Mouse (Mus musculus) c-Kit-negative CD71-positive TER-119-positive erythroid progenitor cells, embryonic 14.5 days (primary cell): ENCODE measurements around the gene Dyrk1a.

Experiments used
- DNase-seq: peaks from one replicate; pipeline ENCODE4 v3.0.0-alpha.2; 2013; ENCODE audit warnings: low read depth, low spot score

Gene Dyrk1a

GRCm38 (mm10) chr16:94559282-94559681 lies 10.5 kb upstream of the Dyrk1a start:
- DNase-seq, result no peak

DNA sequence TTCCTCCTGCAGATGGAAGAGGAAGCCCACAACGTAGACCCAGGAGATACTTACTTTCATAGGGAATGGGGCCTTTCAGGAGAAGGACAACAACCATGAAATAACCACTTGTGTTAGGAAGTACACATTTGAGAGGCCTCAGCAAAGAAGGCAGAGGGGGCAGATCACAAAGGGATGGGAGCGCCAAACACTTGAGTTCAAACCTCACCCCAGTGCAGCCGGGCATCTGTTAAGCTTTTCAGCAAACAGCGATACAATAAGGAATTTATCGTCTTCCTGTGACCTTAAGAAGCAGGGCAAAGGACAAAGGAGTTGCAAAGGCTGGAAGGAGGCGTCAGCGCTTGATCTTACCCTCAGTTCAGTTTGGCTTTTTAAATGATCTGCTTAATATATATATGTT lies 10.0 kb upstream of the Dyrk1a start:
- no peak for DNase-seq

GRCm38 (mm10) chr16:94560618-94561017 lies 9.2 kb upstream of the Dyrk1a start:
- no peak for DNase-seq

DNA sequence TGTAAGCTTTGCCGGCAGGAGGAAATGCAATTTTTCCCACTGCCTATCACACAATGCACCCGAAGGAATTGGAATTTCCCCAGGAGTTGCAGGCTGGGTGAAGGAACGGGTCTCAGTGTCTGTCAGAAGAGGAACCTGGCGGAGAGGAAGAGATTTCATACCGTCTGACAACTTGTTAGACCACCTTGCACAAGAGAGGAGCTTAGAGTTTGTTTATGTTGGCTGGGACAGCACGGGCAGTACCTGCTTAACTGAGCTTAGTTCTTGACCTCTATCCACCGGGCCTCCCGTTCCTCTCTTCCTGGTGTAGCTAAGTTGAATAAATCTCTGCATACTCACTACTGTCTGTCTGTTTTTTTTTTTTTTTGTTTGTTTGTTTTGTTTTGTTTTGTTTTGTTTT lies 3.7 kb upstream of the Dyrk1a start:
- DNase-seq, result no peak

DNA sequence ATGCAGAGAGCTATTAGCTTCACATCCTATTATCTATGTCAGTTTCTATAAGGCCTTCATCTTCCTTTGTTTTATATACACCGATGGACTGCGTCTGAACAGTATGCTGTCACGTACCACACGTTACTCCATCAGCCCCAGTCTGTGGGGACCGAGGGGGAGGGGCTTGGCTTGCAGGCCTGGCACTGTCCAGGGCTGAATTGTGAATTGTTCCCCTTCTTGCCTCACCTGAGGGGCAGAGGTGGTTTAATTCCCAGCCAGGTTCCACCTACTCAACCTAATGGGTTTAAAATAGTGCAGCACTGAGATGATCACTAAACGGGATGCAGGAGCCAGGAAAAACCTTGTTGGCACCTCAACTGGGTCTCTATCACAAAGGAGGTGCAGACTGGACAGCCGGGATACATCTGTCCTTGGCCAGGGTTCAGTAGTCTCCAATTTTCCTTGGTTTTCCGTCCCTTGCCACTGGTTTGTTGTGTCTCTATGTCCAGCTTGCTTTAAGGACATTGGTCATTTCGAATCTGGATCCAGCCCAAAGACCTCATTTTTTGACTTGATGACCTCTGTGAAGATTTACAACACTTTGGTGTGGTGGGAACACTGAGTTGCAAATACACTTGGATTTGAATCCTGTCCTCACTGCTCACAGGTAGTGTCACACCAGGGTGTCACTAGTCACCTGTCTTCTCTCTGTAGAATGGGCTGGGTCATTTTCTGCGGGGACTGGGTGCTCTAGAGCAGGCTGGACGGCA lies 2.8 kb upstream of the Dyrk1a start:
- no peak for DNase-seq

DNA sequence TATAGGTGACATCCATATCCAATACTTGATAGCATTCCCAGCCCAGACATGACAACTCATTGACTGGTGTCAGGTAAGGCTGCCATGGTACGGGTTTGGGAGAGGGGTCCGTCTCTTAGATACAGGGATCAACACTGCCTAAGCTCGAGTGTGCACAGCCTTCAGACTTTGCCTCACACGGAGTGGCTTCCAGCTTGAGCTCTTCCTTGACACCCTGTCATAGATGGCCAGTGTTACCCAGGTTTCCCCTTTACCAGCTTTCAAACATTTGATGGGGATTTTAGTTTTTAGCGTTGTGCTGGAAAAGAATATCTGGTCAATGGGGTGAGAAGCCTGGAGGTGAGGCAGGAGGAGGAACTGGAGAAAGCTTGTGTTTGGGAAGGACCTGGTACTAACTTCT lies 2.1 kb upstream of the Dyrk1a start:
- no peak for DNase-seq

- DNase-seq, result peak; percentile 71
Measured at GRCm38 (mm10) chr16:94568335-94569228, 1.2 kb upstream of the Dyrk1a start.

DNA sequence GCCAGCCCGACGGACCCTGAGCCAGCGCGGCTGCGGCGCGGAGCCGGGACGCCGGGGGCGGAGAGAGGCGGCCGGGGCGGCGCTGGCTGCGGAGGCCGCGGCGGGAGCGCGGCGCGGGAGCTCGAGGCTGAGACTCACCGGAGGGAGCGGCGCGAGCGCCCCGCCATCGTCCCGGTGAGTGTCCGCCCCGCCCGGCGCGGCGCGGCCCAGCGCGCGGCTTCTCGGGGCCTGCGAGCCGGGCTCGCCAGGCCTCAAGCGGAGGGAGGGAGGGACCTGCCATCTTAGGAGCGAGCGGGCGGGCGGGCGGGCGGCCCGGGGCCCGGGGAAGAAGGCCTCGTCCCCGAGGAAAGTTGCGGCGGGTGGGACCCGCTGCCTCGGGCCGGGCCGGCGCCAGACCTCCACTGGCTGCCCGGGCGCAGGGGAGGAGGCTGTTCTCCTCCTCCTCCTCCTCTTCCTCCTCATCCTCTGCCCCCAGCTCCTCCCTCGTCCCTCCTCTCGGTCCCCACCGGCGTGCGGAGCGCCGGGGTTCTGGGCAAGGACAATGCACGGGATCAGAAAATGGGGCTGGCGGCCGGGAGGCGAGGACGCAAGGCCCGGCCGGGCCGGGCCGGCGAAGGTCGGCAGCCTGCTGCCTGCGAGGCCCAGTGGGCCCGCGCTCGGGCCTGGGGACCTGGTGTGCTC lies 691 bp downstream of the Dyrk1a start:
- peak; percentile 46 for DNase-seq

GRCm38 (mm10) chr16:94571111-94571993 lies 1.5 kb downstream of the Dyrk1a start:
- DNase-seq, result peak; percentile 49

GRCm38 (mm10) chr16:94572422-94572821 lies 2.6 kb downstream of the Dyrk1a start:
- no peak for DNase-seq

DNA sequence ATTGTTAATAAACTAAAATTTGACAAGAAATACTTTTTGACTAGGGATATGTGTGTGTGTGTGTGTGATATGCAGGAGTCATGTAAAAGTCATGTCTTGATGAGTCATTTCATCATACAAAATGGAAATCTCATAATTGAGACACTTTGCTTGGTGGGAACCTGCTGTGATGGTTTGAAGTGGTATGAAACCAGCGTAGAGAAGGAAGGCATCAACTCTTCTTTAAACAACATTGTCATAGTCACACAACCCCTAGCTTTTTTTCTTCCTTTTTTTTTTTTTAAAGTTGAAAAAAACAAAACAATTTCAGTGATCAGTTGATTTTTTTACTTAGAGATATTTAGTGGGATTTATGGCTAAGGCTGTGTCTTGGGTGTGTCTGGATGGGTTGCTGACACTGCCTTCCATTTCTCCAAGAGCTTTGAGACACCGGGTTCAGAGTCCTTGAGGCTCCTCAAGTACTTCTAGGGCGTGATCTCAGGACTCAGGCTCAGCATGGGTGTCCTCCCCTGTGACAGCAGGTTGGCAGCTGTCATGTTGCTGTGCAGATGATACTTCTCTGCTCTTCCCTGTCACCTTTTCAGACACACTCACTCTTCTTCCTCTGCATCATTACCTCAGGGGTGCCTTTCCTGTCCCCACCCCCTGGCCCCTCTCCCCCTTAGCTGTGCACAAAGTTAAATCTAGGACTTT lies 4.4 kb downstream of the Dyrk1a start:
- no peak for DNase-seq

DNA sequence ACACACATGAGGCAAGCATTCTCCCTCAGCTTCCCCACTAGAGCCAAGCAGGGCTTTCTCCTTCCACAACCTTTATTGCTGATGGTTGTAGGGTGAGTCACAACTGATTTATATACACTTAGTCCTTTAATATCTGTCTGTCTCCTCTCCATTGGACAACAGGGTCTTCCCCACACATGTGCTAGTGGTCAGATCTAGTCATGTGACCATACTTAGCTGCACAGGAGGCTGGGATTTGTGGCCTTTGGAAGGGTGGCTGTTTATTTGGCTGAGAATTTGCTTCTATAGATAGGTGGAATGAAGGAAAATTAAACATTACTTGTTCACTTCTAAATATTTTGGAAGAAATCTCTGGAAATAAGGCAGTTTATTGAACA lies 4.9 kb downstream of the Dyrk1a start:
- DNase-seq, result no peak

DNA sequence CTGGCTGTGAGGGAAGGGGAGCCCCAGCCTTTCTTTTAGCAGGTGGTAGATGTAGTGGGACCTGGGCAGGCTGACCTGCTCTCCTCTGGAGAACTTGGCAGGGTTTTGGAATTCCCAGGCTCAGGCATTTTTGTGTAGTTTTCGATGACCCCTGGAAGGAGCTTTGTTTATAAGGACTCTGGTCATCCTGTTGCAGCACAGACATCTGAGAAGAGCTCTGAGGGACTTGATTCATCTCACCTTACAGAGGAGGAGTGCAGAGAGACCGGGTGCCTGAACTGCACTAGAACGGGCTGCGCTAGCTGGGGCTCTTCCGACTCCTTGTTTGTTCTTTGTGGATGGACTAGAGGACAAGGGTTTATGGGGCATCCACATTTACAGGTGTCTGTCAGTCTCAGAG lies 5.9 kb downstream of the Dyrk1a start:
- no peak for DNase-seq

GRCm38 (mm10) chr16:94579348-94579747 lies 9.5 kb downstream of the Dyrk1a start:
- DNase-seq, result no peak

DNA sequence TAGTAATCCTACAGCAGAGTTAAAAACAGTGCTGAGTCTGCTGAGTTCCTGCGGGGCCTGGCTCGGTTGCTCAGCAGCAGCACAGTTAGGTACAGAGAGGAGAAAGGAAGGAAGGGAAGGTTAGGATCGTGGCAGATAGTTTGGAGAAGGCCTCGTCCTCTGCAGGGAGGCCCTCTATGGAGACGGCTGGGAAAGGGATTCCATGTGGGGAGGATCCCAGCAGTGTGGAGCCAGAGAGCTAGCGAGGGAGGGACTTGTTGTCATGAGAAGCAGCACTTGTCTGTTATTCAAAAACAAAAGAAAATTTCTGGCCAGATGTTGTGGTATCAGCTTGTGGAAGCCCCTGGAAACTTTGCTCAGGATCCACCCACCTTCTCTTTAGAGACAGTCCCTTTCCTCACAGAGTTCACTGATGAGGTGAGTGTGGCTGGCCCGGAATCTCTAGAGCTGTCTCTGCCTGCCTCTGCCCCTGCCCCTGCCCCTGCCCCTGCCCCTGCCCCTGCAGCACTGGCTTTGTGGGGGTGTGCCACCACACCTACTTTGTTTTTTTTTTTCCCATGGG lies 11.1 kb downstream of the Dyrk1a start:
- no peak for DNase-seq

- no peak for DNase-seq
Measured at GRCm38 (mm10) chr16:94586349-94586990, 16.7 kb downstream of the Dyrk1a start.

DNA sequence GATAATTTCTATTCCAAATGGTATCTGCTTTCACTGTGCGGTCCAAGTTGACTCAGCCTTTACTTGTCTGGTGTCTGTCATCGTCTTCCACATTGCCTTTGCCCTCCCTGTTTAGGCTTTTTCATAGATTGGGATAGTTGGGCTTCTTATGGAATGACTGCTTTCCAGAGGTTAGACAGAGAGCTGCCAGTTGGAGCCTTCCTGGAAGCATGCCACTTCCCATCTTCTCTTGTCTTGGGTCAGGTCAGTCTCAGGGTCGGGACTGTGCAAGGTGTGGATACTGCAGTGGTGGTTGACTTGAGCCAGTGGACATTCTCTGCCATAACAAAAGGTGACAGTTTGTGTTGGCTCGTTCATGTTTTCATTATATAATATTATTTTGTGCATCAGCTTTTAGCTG lies 17.7 kb downstream of the Dyrk1a start:
- no peak for DNase-seq

DNA sequence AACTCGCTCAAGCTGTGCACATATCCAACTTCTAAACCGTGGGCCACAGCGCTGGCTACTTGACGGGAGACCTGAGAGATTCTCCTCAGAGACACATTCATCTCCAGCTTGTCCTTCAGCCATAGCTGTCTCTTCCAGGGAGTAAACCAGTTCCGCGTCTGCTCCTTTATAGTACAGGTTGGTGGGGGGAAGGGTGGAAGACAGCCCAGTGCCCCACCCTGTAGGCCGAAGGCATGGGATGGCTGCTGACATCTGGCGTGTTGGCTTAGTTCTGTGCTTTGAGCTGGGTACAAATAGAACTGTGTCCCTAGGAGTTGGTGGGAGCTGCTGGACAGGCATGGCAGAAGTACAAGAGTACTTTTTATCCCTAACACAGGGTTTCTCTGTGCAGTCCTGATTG lies 18.4 kb downstream of the Dyrk1a start:
- no peak for DNase-seq

DNA sequence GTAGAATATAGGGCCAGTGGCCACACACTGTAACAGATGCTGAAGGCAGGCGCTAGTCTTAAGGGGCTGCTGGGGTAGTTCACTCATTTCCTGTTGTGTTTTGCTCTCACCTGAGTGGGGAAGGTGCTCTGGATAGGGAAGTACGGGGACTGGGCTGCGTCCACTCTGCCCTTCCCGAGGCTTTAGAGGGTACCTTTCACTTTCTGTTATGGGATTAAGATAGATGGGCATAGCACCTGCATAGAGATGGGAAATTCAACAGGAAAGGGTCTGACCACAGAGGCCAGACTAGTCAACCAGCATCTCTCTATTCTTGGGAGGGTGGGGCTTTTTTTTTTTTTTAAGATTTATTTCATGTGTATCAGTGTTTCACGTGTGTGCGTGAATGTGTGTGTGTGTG lies 19.2 kb downstream of the Dyrk1a start:
- DNase-seq, result no peak

- DNase-seq, result no peak
Measured at GRCm38 (mm10) chr16:94589648-94590047, 19.8 kb downstream of the Dyrk1a start.
